In the genomic region with DNA sequence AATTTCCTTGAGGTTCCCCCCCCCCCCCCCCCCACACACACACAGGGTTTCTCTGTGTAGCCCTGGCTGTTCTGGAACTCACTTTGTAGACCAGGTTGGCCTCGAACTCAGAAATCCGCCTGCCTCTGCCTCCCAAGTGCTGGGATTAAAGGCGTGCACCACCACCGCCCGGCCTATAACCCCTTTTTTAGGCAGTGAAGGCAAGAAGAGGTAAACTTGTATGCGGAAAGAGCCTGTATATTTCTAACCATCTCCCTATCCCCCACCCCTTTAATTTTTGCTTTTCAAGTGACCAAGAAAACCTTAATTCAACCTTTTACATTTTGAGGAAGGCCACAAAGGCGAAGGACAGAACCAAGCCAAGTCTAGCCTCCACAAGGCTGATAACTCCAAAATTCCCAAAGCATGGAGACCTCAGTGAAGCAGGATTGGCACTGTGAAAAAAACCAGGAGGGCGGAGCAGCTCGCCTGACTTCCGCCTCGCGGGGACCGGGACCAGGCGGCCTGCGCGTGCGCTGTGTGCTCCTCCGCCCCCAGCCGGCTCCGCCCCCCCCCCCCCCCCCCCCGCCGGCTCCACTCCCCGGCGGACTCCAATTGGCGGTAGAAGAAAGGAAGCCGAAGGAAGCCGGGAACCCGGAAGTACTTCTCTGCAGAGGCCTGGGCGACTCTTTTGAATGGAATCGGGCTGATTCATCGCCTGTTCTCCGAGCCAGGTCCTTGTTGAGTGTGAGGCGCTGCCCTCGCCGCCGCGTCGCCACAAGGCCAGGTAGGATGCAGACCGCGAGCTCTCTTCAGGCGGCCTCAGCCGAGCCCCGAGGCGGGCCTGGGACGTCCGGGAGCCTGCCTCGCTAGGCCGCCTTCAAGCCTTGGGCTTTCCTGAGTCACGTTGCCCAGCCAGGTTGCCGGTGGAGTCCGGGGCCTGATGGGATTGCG, we compare ENCODE assay signal across 1 mouse cellular context.
TF ChIP-seq lines count a peak whose summit lies in the region.

TSS of gene Psmd14 (plus strand) at position 587 of the 933 bp plus-strand sequence.

TF ChIP-seq in MEL, 35 proteins besides CTCF, POLR2A, EP300 and RAD21 (continued from another document):
- TF ChIP-seq NELFE (IDR thresholded peaks at IDR 0.05; ENCODE audit: low read depth, low read length), result peak; percentile 86
